Mouse (Mus musculus): ENCODE measurements around the gene Stim2.

Stim2 gene

DNA sequence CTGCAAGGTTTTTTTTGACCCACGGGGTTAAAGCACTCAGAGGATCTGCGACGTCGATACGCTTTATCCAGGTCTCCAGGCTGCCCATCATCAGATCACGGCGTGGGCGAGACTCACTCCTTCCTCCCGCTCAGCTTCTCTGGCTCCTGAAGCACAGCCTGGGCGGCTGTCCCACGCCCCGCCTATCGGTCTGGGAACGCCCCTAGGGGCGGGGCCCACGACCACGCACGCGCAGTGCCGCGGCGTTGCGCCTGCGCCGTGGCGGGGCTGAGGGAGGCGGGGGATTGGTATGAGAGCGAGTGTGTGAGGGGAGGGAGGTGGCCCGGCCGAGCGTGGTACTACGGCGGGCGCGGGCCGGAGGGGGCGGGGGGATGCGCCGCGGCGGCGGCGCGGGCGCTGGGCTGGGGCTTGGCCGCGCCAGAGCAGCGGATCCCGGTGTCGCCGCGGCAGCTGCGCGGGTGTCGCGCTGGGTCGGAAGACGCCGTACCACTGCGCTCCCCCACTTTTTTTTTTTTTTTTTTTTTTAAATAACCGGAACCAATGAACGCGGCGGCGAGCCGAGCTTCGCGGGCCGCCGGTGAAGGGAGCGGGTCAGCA, at the start of gene Stim2:
TSS of gene Stim2 (plus strand) at position 354 of the 597 bp plus-strand sequence.
- DNase-seq, result peak; percentile 98

DNA sequence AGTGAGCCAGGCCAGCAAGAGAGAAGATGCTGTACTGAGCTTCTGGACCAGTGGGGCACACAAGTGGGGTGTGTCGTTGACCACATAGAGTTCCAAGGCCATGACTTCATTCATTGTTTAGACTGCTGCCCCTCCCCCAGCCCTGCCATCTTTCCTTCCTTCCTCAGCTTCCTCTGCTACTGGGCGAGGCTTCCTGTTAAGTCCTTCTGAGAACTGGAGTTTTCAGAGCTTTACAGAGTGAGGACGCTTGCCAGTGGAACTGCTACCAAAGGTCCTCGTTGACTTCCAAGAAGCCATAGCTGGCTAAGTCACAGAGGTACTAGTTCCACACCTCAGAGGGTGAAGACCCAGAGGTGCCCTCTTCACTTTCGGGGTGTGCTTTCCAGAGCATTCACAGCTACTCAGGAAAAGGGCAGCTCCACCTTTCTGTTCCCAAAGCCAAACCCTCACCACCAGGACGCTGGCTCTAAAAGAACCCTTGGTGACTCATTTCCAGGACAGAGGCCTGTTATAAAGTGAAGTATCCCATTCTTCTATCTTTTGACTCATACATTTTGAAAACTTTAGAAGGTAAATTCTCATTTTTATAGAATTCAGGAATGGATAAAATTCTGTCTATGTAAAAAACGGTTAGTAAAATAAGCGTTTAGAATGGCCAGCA, 49.6 kb upstream of the Stim2 start:
- DNase-seq, result no peak

DNA sequence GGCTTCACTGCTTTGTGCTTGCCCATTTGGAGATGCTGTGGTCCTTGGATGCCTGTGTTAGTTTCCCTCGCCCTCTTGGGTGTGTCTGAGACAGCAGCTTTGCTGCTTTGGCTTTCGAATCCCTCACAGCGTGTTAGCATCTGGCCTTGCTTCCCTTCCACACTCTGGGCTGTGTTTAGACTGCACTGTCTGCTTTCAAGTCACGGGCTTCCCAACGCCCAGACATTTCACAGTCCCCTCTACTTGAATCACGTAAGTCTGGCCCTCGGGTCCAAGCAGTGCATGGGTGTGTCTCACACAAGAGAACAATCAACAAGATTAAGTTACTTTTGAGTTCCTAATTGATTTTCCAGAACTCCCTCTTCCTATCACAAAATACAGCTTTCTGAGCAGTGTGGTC, 48.1 kb upstream of the Stim2 start:
- DNase-seq, result no peak

DNA sequence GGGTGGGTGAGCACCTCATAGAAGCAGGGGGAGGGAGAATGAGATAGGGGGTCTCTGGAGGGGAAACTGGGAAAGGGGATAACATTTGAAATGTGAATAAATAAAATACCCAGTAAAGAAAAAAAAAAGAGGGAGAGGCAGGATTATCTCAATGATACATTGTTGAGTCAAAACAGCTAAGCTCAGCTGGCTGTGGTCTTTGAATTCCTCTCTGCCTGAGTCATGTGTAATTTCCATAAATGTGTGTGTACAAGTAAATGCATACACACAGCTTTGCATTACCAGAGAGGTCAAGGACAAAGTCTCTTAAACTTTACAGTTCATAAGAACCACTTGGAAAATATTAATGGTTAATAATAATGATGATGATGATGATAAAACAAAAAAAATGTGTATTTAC, 45.1 kb upstream of the Stim2 start:
- no peak for DNase-seq

DNA sequence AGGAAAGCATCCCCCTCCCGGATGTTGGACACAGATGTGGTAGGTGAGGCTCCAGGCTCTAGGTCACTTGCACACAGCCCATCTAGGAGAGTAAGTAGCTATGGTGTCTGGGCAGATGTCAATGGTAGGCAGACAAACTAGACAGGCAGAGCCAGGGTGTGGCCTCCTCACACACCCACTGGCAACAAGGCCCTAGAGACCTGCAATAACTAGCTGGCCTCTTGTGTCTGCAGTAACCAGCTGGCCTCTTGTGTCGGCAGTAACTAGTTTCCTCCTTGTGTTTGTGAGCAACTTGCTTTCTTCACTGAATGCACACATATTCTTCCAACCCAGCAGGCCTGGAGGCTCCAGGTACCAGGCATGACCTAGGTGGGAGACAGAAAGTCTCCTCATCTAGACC, 44.5 kb upstream of the Stim2 start:
- no peak for DNase-seq

DNA sequence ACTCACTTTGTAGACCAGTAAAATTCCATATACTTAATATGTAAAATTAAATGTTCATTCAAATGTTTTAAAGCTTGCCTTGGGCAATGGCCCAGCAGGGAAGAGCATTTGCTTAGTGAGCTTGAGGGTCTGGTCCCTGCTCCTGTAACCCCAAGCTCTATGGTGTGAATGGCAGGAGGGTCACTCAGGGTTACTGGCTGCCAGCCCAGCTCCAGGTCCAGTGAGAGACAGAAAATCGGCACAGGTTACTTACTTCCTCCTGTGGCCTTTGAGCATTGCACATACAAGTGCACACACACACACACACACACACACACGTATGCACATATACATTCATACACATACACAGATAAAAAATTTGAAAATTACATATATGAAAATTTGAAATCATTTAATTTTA, 42.3 kb upstream of the Stim2 start:
- no peak for DNase-seq

DNA sequence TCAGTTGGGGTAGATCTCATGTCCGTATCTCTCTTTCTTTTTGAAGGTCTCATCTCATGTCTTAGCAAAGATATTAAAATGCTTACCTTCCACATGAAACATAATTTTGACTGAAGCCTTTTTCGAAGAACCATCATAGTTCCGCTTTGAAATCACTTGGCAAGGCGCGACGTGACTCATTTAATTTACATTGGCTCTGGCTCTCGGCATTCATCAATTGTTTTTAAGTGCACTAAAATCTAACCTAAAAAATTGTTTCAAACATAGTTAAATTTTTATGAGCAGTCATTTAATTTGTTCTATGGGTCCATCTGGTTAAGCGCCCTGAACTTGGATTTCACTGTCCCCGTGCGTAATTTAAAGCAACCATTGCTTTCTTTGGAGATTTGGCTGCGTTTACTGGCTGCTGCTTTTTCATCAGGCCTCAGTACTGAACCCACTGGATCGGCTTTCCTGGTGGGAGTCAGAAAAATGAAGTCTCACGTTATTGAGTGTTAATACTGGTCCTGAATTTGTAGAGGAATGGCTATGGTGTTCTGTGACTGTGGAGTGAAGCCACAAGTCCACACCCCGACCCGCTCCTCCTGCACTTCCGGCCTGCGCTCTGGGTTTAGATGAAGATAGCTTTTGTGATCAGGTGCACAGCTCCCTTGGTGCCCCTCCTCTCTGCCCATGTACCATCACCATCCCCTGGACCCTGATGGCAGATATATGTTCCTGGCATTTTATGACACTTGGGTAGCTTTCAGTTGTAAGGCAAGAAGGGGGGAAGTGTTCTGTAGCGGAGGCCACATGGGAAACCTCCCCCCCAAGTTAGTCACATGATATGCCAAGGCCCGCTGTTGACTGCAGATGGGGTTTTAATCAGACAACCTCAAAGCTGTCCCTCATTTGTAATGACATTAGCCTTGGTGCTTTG, 41.6 kb upstream of the Stim2 start:
- DNase-seq, result no peak

DNA sequence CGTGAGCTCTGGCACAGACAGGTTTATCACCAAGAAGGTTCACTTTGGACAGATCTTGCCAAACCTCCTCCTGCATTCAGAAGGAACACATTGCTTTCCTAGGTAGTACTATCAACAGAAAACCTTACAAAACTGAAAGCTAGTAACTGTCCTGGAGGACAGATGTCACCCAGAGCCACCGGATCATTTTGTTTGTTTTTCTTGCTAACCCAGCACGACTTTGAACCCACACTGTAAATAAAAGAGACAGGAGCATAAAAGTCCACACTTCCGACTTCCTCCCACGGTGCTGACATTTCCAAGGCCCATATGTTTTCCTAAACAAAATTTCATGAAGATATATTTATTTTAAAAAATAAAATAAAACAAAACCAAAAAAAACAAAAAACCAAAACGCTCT, 41.0 kb upstream of the Stim2 start:
- no peak for DNase-seq

DNA sequence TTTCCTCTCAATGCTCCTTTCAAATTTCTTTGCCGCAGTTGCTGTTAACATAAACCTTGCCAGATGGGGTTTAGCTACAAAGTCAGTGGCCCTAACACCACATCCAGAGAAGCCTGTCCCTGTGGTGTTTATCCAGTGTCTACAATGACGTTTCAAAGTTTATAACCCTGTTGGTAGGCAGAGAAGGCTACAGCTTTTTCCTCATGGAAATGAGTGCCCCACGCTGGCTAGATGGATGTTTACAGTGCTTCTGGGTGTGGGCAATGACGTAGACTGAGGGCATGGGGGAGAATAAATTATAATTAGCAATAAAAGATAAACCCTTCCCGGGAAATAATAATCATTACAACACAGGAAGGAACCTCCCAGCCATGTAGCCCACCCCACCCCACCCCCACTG, 37.1 kb upstream of the Stim2 start:
- no peak for DNase-seq

DNA sequence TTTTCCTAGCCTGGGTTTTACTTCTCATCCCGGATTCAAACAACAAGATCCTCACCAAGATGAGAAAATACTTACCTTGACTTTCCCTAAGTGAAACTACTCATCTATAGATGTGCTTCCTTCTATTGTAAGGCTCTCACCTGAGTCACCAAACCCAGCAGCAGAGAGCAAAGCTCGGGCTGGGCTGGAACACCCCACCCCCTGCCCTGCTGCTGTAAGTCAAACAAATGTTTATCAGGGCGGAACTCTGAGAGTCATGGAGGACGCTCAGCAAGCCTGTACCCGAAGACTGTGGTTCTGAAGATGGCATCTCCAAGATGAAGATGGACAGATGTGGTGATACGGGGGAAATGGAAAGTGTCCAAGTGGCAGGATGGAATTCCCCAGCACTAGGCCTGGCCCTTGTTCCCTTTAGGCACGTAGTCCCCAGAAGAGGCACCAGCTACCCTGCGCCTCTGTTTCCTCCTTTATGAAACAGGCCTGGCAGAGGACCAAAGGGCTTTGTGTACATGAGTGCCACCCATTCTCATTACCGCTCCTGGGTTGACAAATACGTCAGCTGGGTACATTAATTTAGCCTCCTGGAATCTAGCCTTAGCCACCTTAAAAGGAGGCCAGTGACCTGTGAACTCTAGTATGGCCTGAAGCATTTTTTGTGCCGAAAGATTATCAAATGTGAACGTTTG, 36.3 kb upstream of the Stim2 start:
- no peak for DNase-seq

DNA sequence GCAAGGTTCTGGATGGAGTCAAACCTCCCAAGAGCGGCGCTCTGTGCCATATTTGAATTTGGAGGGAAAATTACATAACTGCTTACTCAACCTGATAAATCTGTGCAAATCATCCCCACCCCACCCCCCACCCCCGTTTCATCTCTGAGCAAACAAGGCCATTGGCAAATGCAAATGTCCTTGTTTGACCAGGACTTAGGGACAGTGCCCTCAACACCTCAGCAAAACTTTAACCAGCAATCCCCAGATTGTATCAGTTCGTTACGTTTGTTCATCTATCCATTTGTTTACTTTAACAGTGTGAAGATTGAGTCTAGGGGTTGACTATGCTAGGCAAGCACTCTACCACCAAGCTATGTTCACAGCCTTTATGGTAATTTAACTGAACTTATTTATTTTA, 32.6 kb upstream of the Stim2 start:
- no peak for DNase-seq

DNA sequence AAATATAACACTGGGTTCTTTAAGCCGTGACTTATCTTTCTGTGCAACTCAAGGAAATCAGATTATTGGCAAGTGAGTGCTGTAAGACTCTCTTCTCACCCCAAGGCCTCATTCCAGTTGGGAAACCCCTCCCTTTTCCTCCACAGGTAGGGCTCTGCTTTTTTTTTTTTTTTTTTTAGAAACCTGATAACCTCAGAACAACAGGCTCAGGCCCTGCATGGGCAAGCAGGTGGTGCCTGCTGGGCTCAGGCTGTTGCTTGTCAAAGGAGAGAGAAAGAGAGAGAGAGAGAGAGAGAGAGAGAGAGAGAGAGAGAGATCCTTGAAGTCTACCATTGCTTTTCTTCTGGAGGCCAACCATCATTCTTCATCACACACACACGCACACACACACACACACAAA, 30.7 kb upstream of the Stim2 start:
- no peak for DNase-seq

DNA sequence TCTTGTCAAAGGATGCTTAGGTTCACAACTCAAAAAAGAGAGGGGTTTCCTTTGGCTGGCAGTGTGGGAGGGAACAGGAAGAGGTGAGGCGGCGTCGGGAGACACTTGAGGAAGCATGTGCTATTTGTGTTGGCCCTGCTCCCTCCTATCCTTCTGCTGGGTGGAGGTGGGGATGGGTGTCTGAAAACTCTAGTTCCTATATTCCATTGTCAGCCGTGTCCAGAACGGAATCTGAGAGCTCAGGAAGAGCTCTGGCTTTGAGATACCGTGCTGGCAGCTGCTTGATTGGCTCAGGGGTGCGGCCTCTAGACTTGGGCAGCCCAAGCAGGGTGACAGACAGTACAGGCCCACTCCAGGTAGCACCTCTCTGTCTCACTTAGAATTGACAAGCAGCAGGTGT, 28.1 kb upstream of the Stim2 start:
- no peak for DNase-seq

DNA sequence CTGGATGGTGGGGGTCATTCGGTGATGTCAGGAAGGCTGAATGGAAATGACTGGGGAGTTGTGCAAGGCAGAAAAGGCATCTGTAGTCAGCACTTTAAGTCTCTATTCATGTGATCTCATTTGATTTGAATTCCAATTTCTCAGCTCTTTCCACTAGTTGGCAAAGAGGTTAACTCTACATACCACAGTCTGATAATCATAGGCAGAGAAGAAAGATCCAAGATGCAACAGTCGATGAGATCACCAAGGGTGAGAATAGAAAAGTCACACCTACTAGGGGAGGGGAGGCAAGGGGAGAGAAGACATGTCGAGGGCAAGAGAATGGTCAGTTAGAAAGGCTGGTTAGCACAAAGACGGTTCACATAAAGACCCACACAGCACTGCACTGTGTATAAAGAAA, 27.1 kb upstream of the Stim2 start:
- no peak for DNase-seq

DNA sequence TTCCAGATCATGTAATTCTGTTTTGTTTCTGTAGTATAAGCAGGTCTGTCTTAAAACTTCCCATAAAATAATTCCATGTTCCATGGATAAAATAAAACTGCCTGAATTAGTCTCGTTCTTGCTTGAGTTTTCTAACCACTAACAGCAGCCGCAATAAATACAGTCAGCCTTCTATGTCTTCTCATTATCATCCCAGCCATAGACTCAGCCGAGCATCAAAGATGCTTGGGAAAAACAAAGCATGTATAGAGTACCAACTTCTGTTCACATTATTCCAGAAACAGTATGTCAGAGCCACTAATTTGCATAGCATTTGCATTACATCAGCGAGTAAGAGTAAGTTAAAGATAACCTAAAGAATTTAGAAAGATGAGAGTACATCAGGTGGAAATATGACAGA, 25.4 kb upstream of the Stim2 start:
- DNase-seq, result no peak

DNA sequence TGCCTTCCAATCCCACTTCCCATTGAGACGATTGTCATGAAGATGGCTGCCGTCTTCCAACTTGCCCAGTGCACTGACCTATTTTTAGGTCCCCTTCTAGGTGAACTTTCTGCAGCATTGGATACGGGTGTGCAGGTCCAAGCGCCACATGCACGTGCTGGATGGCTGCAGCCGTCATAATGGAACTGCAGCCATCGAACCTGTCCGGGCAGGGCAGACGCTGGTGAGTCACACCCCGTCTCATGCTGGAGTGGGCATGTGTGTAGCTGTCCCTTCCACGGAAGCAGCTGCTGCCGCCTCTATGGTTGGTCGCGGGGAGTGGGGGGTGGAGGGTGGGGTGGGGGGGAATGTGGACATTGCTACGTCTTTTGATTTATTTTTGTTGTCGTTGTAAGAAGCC, 21.8 kb upstream of the Stim2 start:
- no peak for DNase-seq

DNA sequence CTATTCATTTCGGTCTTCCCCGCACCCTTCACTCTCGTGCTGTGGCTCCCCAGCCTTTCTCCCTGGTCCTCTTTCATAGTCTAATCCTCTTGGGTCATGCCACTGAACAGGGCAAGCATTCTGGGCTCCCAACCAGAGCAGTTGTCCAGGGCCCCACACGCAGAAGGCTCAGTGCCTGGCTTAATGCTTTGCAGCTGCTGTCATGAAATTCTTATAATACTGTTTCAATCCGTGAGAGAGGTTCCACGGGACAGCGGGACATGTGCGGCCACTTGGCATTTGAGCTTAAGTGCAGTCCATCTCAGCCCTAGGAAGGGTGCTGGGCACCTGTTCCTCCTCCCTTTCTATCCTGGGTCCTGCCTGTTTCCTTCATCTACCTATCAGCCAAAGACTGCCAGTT, 21.2 kb upstream of the Stim2 start:
- no peak for DNase-seq

DNA sequence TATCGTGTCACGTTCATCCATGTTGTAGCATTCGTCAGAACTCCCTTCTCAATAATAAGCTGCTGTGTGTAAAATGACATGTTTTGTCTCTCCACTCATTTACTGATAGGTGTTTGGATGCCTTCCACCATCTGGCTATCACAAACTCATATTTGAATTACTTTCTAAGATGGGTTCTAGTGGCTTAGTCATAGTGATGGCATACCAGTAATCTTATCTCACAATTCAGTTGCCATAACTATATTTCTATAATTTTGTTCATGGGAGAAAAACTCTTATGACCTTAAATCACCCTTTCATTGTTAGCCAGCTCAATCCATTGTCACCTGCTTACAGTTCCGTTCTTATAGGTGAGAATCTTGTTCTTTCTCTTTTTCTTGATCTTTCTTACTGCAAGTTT, 14.9 kb upstream of the Stim2 start:
- no peak for DNase-seq

DNA sequence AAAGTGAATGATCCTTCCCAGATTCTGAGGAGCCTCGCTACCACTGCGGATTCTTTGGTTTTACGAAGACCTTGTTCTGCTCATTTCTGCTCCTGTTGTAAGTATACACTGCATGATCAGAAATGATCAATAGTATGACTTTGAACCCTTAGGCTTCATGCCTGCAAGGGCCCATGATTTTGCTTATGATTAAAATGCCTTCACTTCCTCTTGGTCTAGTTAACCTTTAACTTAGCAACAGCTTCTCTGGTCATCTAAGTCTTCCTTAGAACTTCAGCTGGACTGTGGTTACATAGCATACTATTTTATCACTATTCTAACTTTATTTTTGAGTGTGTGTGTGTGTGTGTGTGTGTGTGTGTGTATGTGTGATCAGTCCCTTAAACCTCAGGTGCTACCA, 12.7 kb upstream of the Stim2 start:
- DNase-seq, result no peak

DNA sequence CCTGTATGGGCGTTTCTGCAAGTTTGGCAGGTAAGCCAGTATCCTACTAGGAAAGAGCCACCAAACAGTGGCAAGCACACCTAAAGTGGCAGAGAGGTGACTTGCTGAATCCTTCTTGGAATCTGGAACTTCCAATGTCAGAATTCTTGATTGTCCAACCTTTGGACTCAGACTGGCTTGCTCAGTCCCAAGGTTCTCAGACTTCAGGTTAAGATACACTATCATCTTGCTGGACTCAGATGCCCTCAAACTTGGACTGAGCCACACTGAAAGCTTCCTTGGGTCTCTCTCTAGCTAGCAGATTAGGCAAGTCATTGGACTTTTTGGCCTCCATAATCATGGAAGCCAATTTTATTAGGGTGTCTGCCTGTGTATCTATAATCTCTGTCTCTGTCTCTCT, 10.8 kb upstream of the Stim2 start:
- no peak for DNase-seq

DNA sequence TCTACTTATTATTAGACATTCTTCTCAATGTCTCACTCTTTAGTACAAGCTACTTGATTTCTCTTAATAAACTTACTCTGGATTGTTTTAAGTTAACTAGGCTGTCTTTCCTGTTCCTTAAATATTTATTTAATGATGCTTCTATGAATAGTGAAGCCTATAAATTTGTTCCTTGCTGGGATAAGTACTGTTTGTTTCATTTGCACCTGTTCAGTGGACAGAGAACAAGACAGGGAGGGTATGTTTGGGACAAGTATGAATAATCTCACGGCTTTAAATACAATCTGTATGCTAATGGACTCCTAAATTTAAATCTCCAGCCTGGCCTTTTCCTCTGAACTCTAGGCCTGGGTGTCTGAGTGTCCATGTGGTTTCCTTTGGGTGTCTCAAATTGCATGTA, 10.2 kb upstream of the Stim2 start:
- DNase-seq, result no peak

DNA sequence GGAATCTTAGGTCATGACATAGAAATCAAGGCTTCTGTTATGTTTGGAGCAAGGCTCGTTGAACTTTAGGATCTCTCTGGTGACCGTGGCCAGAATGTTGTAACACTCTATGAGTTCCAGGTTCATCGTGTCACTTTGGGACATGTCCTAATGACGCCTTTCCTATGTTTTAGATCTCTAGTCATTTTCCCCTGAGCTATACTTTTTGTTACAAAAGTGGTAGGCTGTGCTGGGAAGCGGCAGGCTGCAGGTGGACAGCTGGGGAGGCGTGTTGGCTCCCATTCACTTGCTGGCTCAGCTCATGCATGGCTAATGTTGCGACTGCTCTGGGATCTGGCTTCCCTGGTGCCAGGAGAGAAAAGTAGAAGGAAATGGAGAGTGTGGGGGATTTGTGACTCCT, 5.7 kb upstream of the Stim2 start:
- DNase-seq, result no peak

DNA sequence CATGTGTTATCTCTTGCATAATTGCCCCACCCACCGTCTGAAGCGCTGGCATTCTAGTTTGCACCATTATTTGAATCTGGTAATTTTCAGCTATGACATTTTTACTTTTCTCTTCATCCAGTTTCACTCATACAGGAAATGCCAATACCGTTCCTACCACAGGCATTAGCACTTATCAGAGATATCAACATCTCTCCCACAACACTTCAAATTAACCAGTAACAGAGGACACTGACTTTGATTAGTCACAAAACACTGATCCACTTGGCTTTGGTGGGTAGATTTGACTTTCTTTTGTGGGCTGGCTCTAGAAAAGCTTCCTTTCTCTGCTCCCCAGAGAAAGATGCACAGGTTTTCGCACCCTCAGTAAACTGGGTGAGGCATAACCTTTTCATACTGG, 3.7 kb upstream of the Stim2 start:
- DNase-seq, result peak; percentile 13

DNA sequence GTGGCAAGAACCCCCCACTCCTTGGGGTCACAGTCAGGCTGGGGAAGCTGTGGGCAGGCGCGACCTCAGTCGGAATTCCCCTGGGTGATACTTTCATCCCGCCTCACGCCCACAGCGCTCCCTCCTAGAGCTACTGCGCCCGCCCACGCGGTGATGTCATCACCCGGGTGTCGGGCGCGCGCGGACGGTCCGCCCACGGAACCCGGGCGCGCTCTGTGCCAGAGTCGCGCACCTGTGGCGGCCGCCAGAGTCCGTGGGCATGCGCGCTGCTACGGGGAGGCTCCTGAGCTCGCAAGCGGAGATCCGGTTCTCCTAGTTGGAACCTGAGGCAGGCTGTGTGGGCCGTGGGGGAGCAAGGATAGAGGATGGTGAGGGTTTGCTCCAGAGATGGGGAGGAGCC, 3.0 kb upstream of the Stim2 start:
- peak; percentile 92 for DNase-seq
